Mouse (Mus musculus): ENCODE results near the gene Krtap4-7. TPM values are rescaled to one million over a fixed set of nuclear protein-coding genes. Genes with fewer than 3 reads are reported as not detected.
"Not testable (repeated sequence)": the region's sequence is repeated elsewhere in the genome, so short reads cannot be mapped to it uniquely, and the experiment has no call there.

Krtap4-7 gene
- polyA plus RNA-seq, 1 experiment from 2014 or later: not detected

DNA sequence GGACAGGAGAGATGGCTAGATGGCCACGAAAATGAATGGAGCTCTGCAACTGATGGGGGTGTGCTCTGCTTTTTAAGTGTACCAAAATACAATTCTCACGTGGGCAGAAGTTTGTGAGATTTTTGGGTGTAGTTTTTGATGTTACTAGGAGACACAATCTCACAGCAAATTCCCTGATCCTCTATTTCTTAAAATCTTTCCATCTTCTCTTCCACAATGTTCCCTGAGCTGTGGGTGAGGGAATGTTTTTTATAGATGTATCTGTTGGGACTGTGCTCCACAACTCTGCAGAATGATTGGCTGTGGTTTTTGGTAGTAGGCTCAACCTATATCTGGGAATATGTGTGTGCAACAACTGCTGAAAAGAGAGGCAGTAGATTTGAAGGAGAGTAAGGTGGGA, 10.6 kb downstream of the Krtap4-7 start:
- H3K4me3 ChIP-seq (ENCODE audit: inconsistent target): no peak overlapping the region
- no peaks in the 10 kb centered on the region for H3K36me3 ChIP-seq (ENCODE audit: inconsistent target)
- WGBS (ENCODE audit: missing documents): 55% methylated on average over 2 of the region's 2 CpGs
- no peak overlapping the region for H3K27ac ChIP-seq
- H3K79me2 ChIP-seq (ENCODE audit: inconsistent target): no peaks in the 10 kb centered on the region

DNA sequence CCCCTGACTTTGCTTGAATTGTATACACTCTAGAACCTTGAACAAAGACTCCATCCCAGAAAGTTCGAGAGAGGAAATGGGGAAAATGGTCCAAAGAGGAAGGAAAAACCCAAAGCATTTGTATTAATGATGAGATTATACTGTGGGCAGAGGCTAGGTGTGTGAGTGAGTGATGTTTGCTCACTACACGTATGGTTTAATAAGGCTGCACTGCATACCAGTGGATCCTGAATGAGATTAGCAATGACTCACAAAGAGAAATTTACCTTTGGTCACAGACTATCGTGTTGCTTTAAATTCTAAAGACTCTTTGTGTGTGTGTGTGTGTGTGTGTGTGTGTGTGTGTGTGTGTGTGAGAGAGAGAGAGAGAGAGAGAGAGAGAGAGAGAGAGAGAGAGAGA, 13.0 kb downstream of the Krtap4-7 start:
- H3K4me3 ChIP-seq (ENCODE audit: inconsistent target): no peak overlapping the region
- WGBS (ENCODE audit: missing documents): 81% methylated on average over 3 of the region's 3 CpGs
- no peak overlapping the region for H3K27ac ChIP-seq
- no peaks in the 10 kb centered on the region for H3K79me2 ChIP-seq (ENCODE audit: inconsistent target)
- no peaks in the 10 kb centered on the region for H3K36me3 ChIP-seq (ENCODE audit: inconsistent target)

DNA sequence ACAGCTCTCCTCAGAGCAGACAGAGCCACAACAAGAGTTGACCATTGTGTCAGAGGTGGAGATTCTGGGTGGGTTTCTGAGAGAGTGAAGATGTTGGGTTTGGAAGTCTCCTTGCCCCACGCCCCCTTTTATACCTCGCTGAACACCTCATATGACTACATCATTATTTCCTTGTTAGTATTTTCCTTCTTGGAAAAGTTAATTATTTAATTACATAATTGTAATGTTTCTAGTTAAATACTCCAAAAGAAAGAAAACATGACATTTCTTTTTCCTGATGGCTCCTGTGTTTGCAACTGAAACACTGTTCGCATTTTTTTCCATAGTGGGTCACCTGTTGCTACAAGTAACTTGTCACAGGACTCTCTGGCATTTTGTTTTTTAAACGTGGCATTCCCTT, 15.8 kb downstream of the Krtap4-7 start, which contains the start of gene Krtap4-1:
Gene Krtap4-1 (minus strand): TSS at position 101 of the 400 bp plus-strand sequence.
- Histone ChIP-seq H3K27ac (no peak within 1 kb of the TSS), H3K36me3 (ENCODE audit: inconsistent target) (no peaks in the 10 kb centered on the region), H3K4me3 (ENCODE audit: inconsistent target) (no peak within 1 kb of the TSS), H3K79me2 (ENCODE audit: inconsistent target) (no peaks in the 10 kb centered on the region)
- WGBS (ENCODE audit: missing documents): 78% methylated on average over 4 of the region's 4 CpGs

DNA sequence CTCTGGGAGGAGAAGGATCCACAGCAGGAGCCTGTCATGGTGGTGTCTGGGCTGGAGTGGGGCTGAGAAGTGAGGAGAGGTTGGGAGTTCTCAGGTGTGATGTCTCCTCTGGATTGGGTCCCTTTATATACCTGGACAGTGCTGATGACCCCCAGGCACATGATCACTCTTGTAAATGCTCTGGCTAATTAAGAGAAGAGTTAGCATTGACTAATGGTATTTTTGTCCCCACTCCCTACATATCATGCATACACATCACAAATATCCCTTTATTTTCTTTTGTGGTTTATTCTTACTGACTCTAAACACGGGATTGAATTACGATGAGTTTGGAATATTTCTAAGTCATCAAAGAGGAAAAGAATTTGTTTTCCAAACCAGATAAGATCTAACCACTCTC, 23.6 kb downstream of the Krtap4-7 start, which contains the start of gene Gm11562:
Gene Gm11562 (minus strand): TSS at position 101 of the 400 bp plus-strand sequence.
- H3K36me3 ChIP-seq (ENCODE audit: inconsistent target): no peaks in the 10 kb centered on the region
- H3K4me3 ChIP-seq (ENCODE audit: inconsistent target): no peak within 1 kb of the TSS
- no peaks in the 10 kb centered on the region for H3K79me2 ChIP-seq (ENCODE audit: inconsistent target)
- WGBS (ENCODE audit: missing documents): 83% methylated on average over 2 of the region's 2 CpGs
- H3K27ac ChIP-seq: no peak within 1 kb of the TSS

DNA sequence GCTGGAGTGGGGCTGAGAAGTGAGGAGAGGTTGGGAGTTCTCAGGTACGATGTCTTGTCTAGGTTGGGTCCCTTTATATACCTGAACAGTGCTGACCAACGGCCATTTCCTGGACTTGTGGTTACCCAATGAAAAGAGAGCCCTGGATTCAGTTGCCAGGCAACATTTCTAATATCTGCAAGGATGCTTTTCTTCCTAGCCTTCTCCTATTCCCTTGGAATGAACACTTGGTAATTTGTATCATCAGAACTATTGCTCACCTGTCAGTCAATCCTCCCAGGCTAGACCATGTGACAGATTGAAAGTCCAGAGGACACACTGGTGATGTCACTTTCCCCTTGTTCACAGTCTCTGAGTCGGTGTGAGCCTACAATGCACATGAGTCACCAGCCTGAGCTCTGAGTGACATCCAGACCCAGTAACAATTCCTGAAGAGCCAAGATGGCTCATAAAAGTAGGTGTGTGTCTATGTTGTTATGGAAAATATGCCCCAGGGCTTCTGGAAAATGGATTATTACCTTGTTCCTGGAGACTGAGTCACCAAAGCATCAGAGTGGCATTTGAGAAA, 29.0 kb downstream of the Krtap4-7 start, which contains the start of gene Krtap2-4:
Gene Krtap2-4 (minus strand): TSS at position 51 of the 568 bp plus-strand sequence.
- H3K4me3 ChIP-seq (ENCODE audit: inconsistent target): no peak within 1 kb of the TSS
- WGBS (ENCODE audit: missing documents): 70% methylated on average over 3 of the region's 3 CpGs
- no peaks in the 10 kb centered on the region for H3K79me2 ChIP-seq (ENCODE audit: inconsistent target)
- H3K36me3 ChIP-seq (ENCODE audit: inconsistent target): no peaks in the 10 kb centered on the region
- no peak within 1 kb of the TSS for H3K27ac ChIP-seq

DNA sequence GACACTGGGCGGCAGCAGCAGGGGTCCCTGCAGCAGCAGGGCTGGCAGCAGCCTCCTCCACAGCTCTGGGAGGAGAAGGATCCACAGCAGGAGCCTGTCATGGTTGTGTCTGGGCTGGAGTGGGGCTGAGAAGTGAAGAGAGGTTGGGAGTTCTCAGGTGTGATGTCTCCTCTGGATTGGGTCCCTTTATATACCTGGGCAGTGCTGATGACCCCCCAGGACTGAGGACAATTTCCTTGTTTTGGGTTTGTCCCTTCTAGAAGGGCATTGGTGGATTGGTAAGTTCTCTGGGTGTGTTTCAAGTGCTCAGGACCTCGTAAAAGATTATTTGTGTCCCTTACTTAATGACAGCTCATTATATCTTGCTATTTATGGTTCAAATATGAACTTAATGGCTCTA, 33.8 kb downstream of the Krtap4-7 start, which contains the start of gene Gm11937:
Gene Gm11937 (minus strand): TSS at position 101 of the 400 bp plus-strand sequence.
- H3K79me2 ChIP-seq (ENCODE audit: inconsistent target); H3K36me3 ChIP-seq (ENCODE audit: inconsistent target); H3K27ac ChIP-seq; H3K4me3 ChIP-seq (ENCODE audit: inconsistent target): not testable (repeated sequence)
- WGBS (ENCODE audit: missing documents): 73% methylated on average over 1 of the region's 2 CpGs

DNA sequence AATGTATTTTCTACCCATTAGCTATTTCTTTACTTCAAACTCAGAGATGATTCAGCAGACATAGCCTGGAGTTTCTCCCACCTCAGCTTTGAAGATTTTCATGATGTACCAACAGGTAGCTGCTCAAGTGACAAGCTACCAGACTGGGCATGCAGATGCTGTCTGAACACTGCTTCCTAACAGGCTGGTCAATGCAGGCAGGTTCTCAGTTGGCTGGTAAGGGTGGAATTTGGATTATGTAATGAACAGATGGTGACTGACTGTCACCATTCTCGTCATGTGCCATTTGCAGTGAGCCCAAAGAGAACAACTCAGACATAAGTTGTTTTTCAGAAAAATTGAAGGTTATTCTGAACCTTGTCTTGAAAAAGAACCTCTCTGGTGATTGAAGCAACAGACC, 34.8 kb downstream of the Krtap4-7 start:
- Histone ChIP-seq H3K4me3 (ENCODE audit: inconsistent target) (no peak overlapping the region), H3K27ac (no peak overlapping the region), H3K36me3 (ENCODE audit: inconsistent target) (no peaks in the 10 kb centered on the region), H3K79me2 (ENCODE audit: inconsistent target) (no peaks in the 10 kb centered on the region)
- 83% methylated on average over 1 of the region's 1 CpGs for WGBS (ENCODE audit: missing documents)

DNA sequence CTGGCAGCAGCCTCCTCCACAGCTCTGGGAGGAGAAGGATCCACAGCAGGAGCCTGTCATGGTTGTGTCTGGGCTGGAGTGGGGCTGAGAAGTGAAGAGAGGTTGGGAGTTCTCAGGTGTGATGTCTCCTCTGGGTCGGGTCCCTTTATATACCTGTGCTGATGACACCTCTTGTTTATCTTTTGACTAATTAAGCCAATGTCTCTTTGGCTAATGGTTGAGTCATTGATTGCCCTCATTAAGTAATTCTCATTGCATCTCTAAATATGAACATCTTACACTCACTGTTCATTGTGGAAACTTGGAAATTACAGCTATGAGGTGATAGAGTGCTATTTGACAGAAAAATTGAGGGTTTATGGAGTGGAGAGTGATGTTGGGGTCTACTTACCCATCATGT, 40.7 kb downstream of the Krtap4-7 start, which contains the start of gene Gm11938:
Gene Gm11938 (minus strand): TSS at position 101 of the 400 bp plus-strand sequence.
- H3K79me2 ChIP-seq (ENCODE audit: inconsistent target); H3K27ac ChIP-seq; H3K4me3 ChIP-seq (ENCODE audit: inconsistent target); H3K36me3 ChIP-seq (ENCODE audit: inconsistent target): not testable (repeated sequence)
- WGBS (ENCODE audit: missing documents): 58% methylated on average over 1 of the region's 1 CpGs

DNA sequence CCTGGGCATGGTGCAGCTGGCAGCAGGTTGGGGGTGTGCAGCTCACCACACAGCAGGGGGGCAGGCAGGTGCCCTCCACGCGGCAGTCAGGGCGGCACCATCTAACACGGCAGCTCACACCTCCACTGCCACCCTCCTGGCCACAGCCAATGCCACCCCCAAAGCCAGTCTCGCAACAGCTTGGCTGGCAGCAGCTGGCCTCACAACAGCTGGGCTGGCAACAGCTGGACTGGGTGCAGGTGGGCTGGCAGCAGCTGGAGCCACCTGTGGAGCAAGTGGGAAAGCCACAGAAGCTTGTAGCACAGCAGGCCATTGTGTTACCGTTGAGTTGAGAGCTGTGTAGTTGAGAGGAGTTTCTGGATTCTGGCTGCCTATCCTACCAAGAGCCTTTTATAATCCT, 46.1 kb downstream of the Krtap4-7 start, which contains the start of gene Krtap9-3:
Gene Krtap9-3 (minus strand): TSS at position 364 of the 400 bp plus-strand sequence.
- H3K4me3 ChIP-seq (ENCODE audit: inconsistent target); H3K27ac ChIP-seq; H3K36me3 ChIP-seq (ENCODE audit: inconsistent target); H3K79me2 ChIP-seq (ENCODE audit: inconsistent target): not testable (repeated sequence)
- 73% methylated on average over 2 of the region's 6 CpGs for WGBS (ENCODE audit: missing documents)

Other genes with a start within 250 kb of the Krtap4-7 start
- gene Krt12, start 221.8 kb downstream of the Krtap4-7 start, polyA plus RNA-seq (2018): not detected in 3 replicates
- not detected in 3 replicates for gene Krt20, start 205.9 kb downstream of the Krtap4-7 start, polyA plus RNA-seq (2018)
- not detected in 3 replicates for gene Krt23, start 151.0 kb downstream of the Krtap4-7 start, polyA plus RNA-seq (2018)
- not detected in 3 replicates for gene Krt39, start 122.8 kb downstream of the Krtap4-7 start, polyA plus RNA-seq (2018)
- gene Krt40, start 100.9 kb downstream of the Krtap4-7 start, polyA plus RNA-seq (2018): not detected in 3 replicates
- not detected in 3 replicates for gene Krtap3-3, start 93.2 kb downstream of the Krtap4-7 start, polyA plus RNA-seq (2018)
- gene Krtap3-2, start 87.2 kb downstream of the Krtap4-7 start, polyA plus RNA-seq (2018): not detected in 3 replicates
- not detected in 3 replicates for gene Gm11939, start 84.6 kb downstream of the Krtap4-7 start, polyA plus RNA-seq (2018)
- not detected in 3 replicates for gene Krtap3-1, start 77.5 kb downstream of the Krtap4-7 start, polyA plus RNA-seq (2018)
- not detected in 3 replicates for gene Krtap1-5, start 63.1 kb downstream of the Krtap4-7 start, polyA plus RNA-seq (2018)
- gene Krtap1-4, start 60.4 kb downstream of the Krtap4-7 start, polyA plus RNA-seq (2018): not detected in 3 replicates
- not detected in 3 replicates for gene Krtap1-3, start 52.8 kb downstream of the Krtap4-7 start, polyA plus RNA-seq (2018)
- gene Krtap9-3, start 46.0 kb downstream of the Krtap4-7 start, polyA plus RNA-seq (2018): not detected in 3 replicates
- not detected in 3 replicates for gene Gm11938, start 40.8 kb downstream of the Krtap4-7 start, polyA plus RNA-seq (2018)
- gene Gm11937, start 33.9 kb downstream of the Krtap4-7 start, polyA plus RNA-seq (2018): not detected in 3 replicates
- not detected in 3 replicates for gene Krtap2-4, start 29.2 kb downstream of the Krtap4-7 start, polyA plus RNA-seq (2018)
- gene Gm11562, start 23.7 kb downstream of the Krtap4-7 start, polyA plus RNA-seq (2018): not detected in 3 replicates
- gene Krtap4-1, start 15.9 kb downstream of the Krtap4-7 start, polyA plus RNA-seq (2018): not detected in 3 replicates
- gene Krtap4-2, start 9.0 kb downstream of the Krtap4-7 start, polyA plus RNA-seq (2018): not detected in 3 replicates
- gene Gm11555, start 6.1 kb upstream of the Krtap4-7 start, polyA plus RNA-seq (2018): not detected in 3 replicates
- gene Gm11563, start 14.9 kb upstream of the Krtap4-7 start, polyA plus RNA-seq (2018): not detected in 3 replicates
- not detected in 3 replicates for gene Krtap4-6, start 21.9 kb upstream of the Krtap4-7 start, polyA plus RNA-seq (2018)
- gene Gm14190, start 46.7 kb upstream of the Krtap4-7 start, polyA plus RNA-seq (2018): not detected in 3 replicates
- not detected in 3 replicates for gene Gm14180, start 90.2 kb upstream of the Krtap4-7 start, polyA plus RNA-seq (2018)
- not detected in 3 replicates for gene Gm11595, start 128.8 kb upstream of the Krtap4-7 start, polyA plus RNA-seq (2018)
- not detected in 3 replicates for gene Krtap4-8, start 136.6 kb upstream of the Krtap4-7 start, polyA plus RNA-seq (2018)
- gene Krtap4-9, start 141.1 kb upstream of the Krtap4-7 start, polyA plus RNA-seq (2018): not detected in 3 replicates
- not detected in 3 replicates for gene Gm11596, start 149.4 kb upstream of the Krtap4-7 start, polyA plus RNA-seq (2018)
- not detected in 3 replicates for gene Gm11569, start 154.8 kb upstream of the Krtap4-7 start, polyA plus RNA-seq (2018)
- not detected in 3 replicates for gene Gm11554, start 160.4 kb upstream of the Krtap4-7 start, polyA plus RNA-seq (2018)
- gene Krtap4-13, start 165.8 kb upstream of the Krtap4-7 start, polyA plus RNA-seq (2018): not detected in 3 replicates
- not detected in 3 replicates for gene Gm11564, start 171.6 kb upstream of the Krtap4-7 start, polyA plus RNA-seq (2018)
- not detected in 3 replicates for gene 2300003K06Rik, start 194.0 kb upstream of the Krtap4-7 start, polyA plus RNA-seq (2018)
- gene Krtap4-16, start 207.5 kb upstream of the Krtap4-7 start, polyA plus RNA-seq (2018): not detected in 3 replicates
- not detected in 3 replicates for gene Gm11568, start 213.8 kb upstream of the Krtap4-7 start, polyA plus RNA-seq (2018)
- not detected in 3 replicates for gene Gm11559, start 220.4 kb upstream of the Krtap4-7 start, polyA plus RNA-seq (2018)
- gene Krtap9-1, start 229.3 kb upstream of the Krtap4-7 start, polyA plus RNA-seq (2018): not detected in 3 replicates
- not detected in 3 replicates for gene Gm11567, start 235.1 kb upstream of the Krtap4-7 start, polyA plus RNA-seq (2018)

Data from macrophage (primary cell).